Mouse (Mus musculus) heart, adult 2 months (tissue): ENCODE data around the gene Gm826. TPM values are rescaled to one million over a fixed set of nuclear protein-coding genes. Genes with fewer than 3 reads are reported as not detected.

Experiments used
- DNase-seq, 2 experiments: peaks; one replicate each; pipeline ENCODE4 v3.0.0; 2021
- H3K27ac ChIP-seq: fragments of 200-600 bp; 2 replicates; pipeline ENCODE4 v1.8.1; 2022
- H3K27me3 ChIP-seq: fragments of 200-500 bp; 2 replicates; pipeline ENCODE4 v1.6.1; 2012; ENCODE audit warnings: mild to moderate bottlenecking, low read length, inconsistent platforms, mixed read lengths; ENCODE audit not compliant: control insufficient read depth, insufficient read depth
- H3K36me3 ChIP-seq: fragments of 200-500 bp; 2 replicates; pipeline ENCODE4 v1.6.1; 2012; ENCODE audit warnings: low read length, inconsistent platforms; ENCODE audit not compliant: control insufficient read depth, insufficient read depth
- H3K4me1 ChIP-seq: fragments of 200-500 bp; 2 replicates; pipeline ENCODE4 v1.6.1; 2011; ENCODE audit warnings: low read length; ENCODE audit not compliant: control insufficient read depth, insufficient read depth
- H3K4me3 ChIP-seq: fragments of 200-600 bp; 2 replicates; pipeline ENCODE4 v1.8.1; 2022
- H3K79me2 ChIP-seq: fragments of 200-500 bp; replicated peaks from 2 replicates; pipeline ENCODE4 v1.6.1; 2012; ENCODE audit warnings: mild to moderate bottlenecking, inconsistent platforms, low read length, moderate library complexity, mixed read lengths; ENCODE audit not compliant: control insufficient read depth, insufficient read depth
- H3K9ac ChIP-seq: fragments of 200-500 bp; 2 replicates; pipeline ENCODE4 v1.6.1; 2012; ENCODE audit warnings: low read depth, mild to moderate bottlenecking, control low read depth, inconsistent platforms, low read length, mixed read lengths
- CTCF ChIP-seq: fragments of 200-600 bp; IDR thresholded peaks from 2 replicates; pipeline ENCODE4 v1.8.1; 2022; ENCODE audit warnings: antibody characterized with exemption, mild to moderate bottlenecking, moderate library complexity
- EP300 ChIP-seq: fragments of 200-500 bp; IDR thresholded peaks from 2 replicates; pipeline ENCODE4 v1.6.1; 2011; ENCODE audit warnings: low read depth, low read length, control low read depth; ENCODE audit not compliant: insufficient read depth
- POLR2A ChIP-seq: fragments of 200-500 bp; IDR thresholded peaks from 2 replicates; pipeline ENCODE4 v1.6.1; 2011; ENCODE audit warnings: mild to moderate bottlenecking, low read depth, low read length, control low read depth; ENCODE audit not compliant: insufficient read depth
- WGBS: fragments of 180-500 bp; shearing (Covaris S2); methylation state at CpG from one replicate; pipeline ENCODE4 v1.1.7; 2018; 5-methylcytosine and 5-hydroxymethylcytosine counted together
- intact Hi-C: fragments of 180-260 bp; cut with DNase I; formaldehyde crosslinking; loops from one replicate; pipeline ENCODE4 v1.15.1; 2025
- polyA plus RNA-seq: library from polyadenylated mRNA; depleted of rRNA; stranded (reverse); fragments of >200 nt; gene quantifications from 2 replicates; pipeline ENCODE4 v1.2.3, GENCODE M21; 2012
- total RNA-seq, 2 experiments: library from RNA; stranded (reverse); gene quantifications; 2 replicates each; pipeline ENCODE4 v1.2.3; 2021

The Gm826 gene
- total and polyA plus RNA-seq, 3 experiments: 7.8 to 10.9 (median 8.3) TPM

GRCm38 (mm10) chr2:160339595-160339994 lies 5.6 kb upstream of the Gm826 start:
- intact Hi-C loops: no loop called here
- no peaks in the 10 kb centered on the region for H3K4me1 ChIP-seq
- no peaks in the 10 kb centered on the region for H3K27me3 ChIP-seq
- no peaks in the 10 kb centered on the region for H3K36me3 ChIP-seq
- H3K9ac ChIP-seq: no peak overlapping the region
- DNase-seq: no peak
- WGBS: 83% methylated on average over 5 of the region's 5 CpGs
- H3K4me3 ChIP-seq: no peak overlapping the region
- no peak for TF ChIP-seq CTCF
- TF ChIP-seq POLR2A: no peak
- TF ChIP-seq EP300: no peak
- no peak overlapping the region for H3K27ac ChIP-seq
- no peaks in the 10 kb centered on the region for H3K79me2 ChIP-seq

- Histone ChIP-seq H3K36me3 (no peaks in the 10 kb centered on the region), H3K79me2 (no peaks in the 10 kb centered on the region), H3K4me1 (peaks cover 5% of the 10 kb centered on the region), H3K27me3 (no peaks in the 10 kb centered on the region), H3K4me3 (no peak overlapping the region), H3K27ac (no peak overlapping the region), H3K9ac (no peak overlapping the region)
- WGBS: 65% methylated on average over 2 of the region's 2 CpGs
- intact Hi-C loops: no loop called here
- no peak for TF ChIP-seq POLR2A
- TF ChIP-seq CTCF: no peak
- TF ChIP-seq EP300: no peak
- DNase-seq: no peak
These were observed 2.1 kb upstream of the Gm826 start for GRCm38 (mm10) chr2:160336053-160336452.

- DNase-seq: no peak
- H3K27ac ChIP-seq: no peak overlapping the region; the same call in 1 of the 2 replicates
- H3K4me1 ChIP-seq: peaks cover 5% of the 10 kb centered on the region
- TF ChIP-seq EP300 (no peak), POLR2A (no peak), CTCF (no peak)
- no peaks in the 10 kb centered on the region for H3K36me3 ChIP-seq
- intact Hi-C loops: no loop called here
- WGBS: 35% methylated on average over 1 of the region's 1 CpGs
- peak overlapping the region; percentile 9; the same call in 1 of the 2 replicates for H3K4me3 ChIP-seq
- no peaks in the 10 kb centered on the region for H3K79me2 ChIP-seq
- H3K9ac ChIP-seq: no peak overlapping the region
- no peaks in the 10 kb centered on the region for H3K27me3 ChIP-seq
These were observed 1.1 kb upstream of the Gm826 start for GRCm38 (mm10) chr2:160335043-160335442.

- intact Hi-C loops: no loop called here
- 80% methylated on average over 12 of the region's 12 CpGs for WGBS
- Histone ChIP-seq H3K36me3 (no peaks in the 10 kb centered on the region), H3K27me3 (no peaks in the 10 kb centered on the region), H3K27ac (no peak overlapping the region), H3K9ac (no peak overlapping the region), H3K79me2 (no peaks in the 10 kb centered on the region), H3K4me3 (no peak overlapping the region), H3K4me1 (peaks cover 6% of the 10 kb centered on the region)
- TF ChIP-seq POLR2A: no peak
- no peak for TF ChIP-seq EP300
- no peak for TF ChIP-seq CTCF
- DNase-seq: no peak
These were observed 1.2 kb downstream of the Gm826 start for GRCm38 (mm10) chr2:160332516-160333325.

- no peaks in the 10 kb centered on the region for H3K36me3 ChIP-seq
- H3K9ac ChIP-seq: no peak overlapping the region
- H3K27me3 ChIP-seq: no peaks in the 10 kb centered on the region
- peaks cover 6% of the 10 kb centered on the region for H3K4me1 ChIP-seq
- no peak for TF ChIP-seq POLR2A
- no peak for TF ChIP-seq EP300
- no peak for TF ChIP-seq CTCF
- WGBS: 40% methylated on average over 9 of the region's 9 CpGs
- DNase-seq: no peak
- no peaks in the 10 kb centered on the region for H3K79me2 ChIP-seq
- H3K4me3 ChIP-seq: no peak overlapping the region
- H3K27ac ChIP-seq: no peak overlapping the region
- intact Hi-C loops: no loop called here
These were observed 5.1 kb downstream of the Gm826 start for GRCm38 (mm10) chr2:160328886-160329285.

GRCm38 (mm10) chr2:160327716-160328115 lies 6.2 kb downstream of the Gm826 start:
- TF ChIP-seq POLR2A (no peak), EP300 (no peak), CTCF (no peak)
- Histone ChIP-seq H3K27me3 (no peaks in the 10 kb centered on the region), H3K4me1 (peaks cover 5% of the 10 kb centered on the region), H3K9ac (no peak overlapping the region), H3K27ac (peak overlapping the region; percentile 40), H3K79me2 (no peaks in the 10 kb centered on the region), H3K4me3 (no peak overlapping the region), H3K36me3 (no peaks in the 10 kb centered on the region)
- no peak for DNase-seq
- intact Hi-C loops: no loop called here
- 70% methylated on average over 4 of the region's 4 CpGs for WGBS
